Mouse (Mus musculus): ENCODE data around the gene Fam83g. TPM values are rescaled to one million over a fixed set of nuclear protein-coding genes. Genes with fewer than 3 reads are reported as not detected.

Gene Fam83g
- polyA plus RNA-seq, 1 experiment from 2014 or later: 0.13 TPM

- Histone ChIP-seq H3K4me1 (replicated peaks) (peaks cover 12% of the 10 kb centered on the region), H3K9me3 (no peaks in the 10 kb centered on the region), H3K4me3 (no peak overlapping the region), H3K27ac (no peak overlapping the region), H3K27me3 (peaks cover 58% of the 10 kb centered on the region), H3K9ac (no peak overlapping the region), H3K36me3 (no peaks in the 10 kb centered on the region), H3K4me2 (no peak overlapping the region)
- 51% methylated on average over 2 of the region's 2 CpGs for WGBS
- ATAC-seq (ENCODE audit: low FRiP score): no peak
These were observed 2.2 kb downstream of the Fam83g start for GRCm38 (mm10) chr11:61686141-61686540.

DNA sequence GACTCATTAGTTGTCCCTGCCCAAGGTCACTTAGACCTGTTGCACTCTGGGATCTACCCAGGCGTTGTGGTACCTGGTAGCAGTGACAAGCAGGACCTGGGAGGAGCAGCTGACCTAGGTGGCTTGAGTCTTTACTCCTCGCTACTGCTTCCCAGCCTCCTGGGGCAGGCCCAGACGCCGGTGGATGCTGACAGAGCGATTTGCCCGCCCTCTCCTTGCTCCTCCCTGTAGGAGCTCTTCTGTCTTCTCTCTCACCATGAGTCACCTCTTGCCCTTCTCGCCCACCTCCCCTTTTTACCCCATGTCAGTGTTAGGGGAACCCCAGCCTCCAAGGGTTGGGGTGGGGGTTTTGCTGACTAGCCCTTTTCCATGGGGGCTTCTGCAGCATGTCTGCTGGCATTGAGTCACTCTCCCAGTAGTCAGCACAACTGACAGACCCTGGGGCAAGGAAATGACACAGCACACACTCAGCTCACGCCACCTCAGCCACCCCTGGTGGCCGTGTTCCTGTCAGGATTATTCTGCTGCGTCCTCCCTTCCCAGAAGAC is 3.1 kb downstream of the Fam83g start:
- H3K4me2 ChIP-seq: no peak overlapping the region
- H3K4me1 ChIP-seq (replicated peaks): peaks cover 12% of the 10 kb centered on the region
- peaks cover 56% of the 10 kb centered on the region for H3K27me3 ChIP-seq
- no peaks in the 10 kb centered on the region for H3K9me3 ChIP-seq
- no peak overlapping the region for H3K27ac ChIP-seq
- 39% methylated on average over 10 of the region's 10 CpGs for WGBS
- no peaks in the 10 kb centered on the region for H3K36me3 ChIP-seq
- ATAC-seq (ENCODE audit: low FRiP score): no peak
- H3K4me3 ChIP-seq: no peak overlapping the region
- no peak overlapping the region for H3K9ac ChIP-seq

DNA sequence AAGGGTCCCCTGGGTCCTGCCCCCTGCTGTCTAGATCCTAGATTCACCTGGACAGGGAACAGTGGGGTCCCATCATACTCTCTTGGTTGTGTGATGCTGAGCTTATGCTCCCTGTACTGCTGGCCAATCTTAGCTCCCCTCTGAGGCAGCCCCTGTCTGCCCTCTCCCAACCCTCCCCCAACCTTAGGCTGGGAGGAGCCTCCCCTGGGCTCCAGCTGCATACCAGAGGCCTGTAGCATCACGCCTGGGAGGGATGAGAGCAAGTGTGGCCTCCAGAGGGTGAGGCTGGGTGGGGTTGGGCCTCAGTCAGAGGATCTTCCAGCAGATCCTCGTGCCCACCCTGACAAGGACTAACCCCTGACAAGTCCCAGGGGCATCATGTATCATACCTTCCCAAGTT is 3.7 kb downstream of the Fam83g start:
- ATAC-seq (ENCODE audit: low FRiP score): no peak
- H3K4me2 ChIP-seq: no peak overlapping the region
- 54% methylated on average over 2 of the region's 2 CpGs for WGBS
- H3K27me3 ChIP-seq: peaks cover 52% of the 10 kb centered on the region
- peaks cover 12% of the 10 kb centered on the region for H3K4me1 ChIP-seq (replicated peaks)
- no peak overlapping the region for H3K9ac ChIP-seq
- no peaks in the 10 kb centered on the region for H3K36me3 ChIP-seq
- H3K9me3 ChIP-seq: no peaks in the 10 kb centered on the region
- H3K27ac ChIP-seq: no peak overlapping the region
- H3K4me3 ChIP-seq: no peak overlapping the region

- no peak for ATAC-seq (ENCODE audit: low FRiP score)
- Histone ChIP-seq H3K27ac (no peak overlapping the region), H3K27me3 (0 out of 2 replicates have a peak, but pooled peaks cover 8% of the 10 kb centered on the region), H3K9me3 (no peaks in the 10 kb centered on the region), H3K36me3 (no peaks in the 10 kb centered on the region), H3K4me3 (no peak overlapping the region), H3K9ac (no peak overlapping the region), H3K4me1 (replicated peaks) (no peaks in the 10 kb centered on the region), H3K4me2 (no peak overlapping the region)
- 93% methylated on average over 5 of the region's 5 CpGs for WGBS
These were observed 9.1 kb downstream of the Fam83g start for GRCm38 (mm10) chr11:61692996-61693395.

DNA sequence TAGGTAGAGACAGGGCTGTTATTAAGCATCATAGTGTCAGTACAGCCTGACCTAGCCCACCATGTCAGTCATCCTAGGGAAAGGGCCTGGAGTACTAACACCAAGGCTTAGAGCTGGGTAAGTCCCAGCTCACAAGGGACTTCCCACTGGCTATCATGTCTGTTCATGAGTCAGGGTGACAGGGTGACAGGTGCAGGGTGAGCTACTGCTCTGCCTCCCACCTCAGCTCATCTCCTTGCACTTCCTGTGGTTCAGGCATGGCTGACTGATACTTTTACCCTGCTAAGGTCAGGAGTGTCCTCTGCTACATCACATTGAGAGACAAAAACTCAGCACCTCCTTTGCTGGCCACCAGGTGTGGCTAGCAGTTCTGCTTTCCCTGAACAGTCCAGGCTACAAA is 15.0 kb downstream of the Fam83g start:
- ATAC-seq (ENCODE audit: low FRiP score): no peak
- no peak overlapping the region for H3K4me3 ChIP-seq

GRCm38 (mm10) chr11:61699460-61699859 is 15.6 kb downstream of the Fam83g start:
- Histone ChIP-seq H3K4me3 (no peak overlapping the region), H3K27ac (no peak overlapping the region), H3K27me3 (peaks cover 10% of the 10 kb centered on the region; the same call in 1 of the 2 replicates), H3K9ac (no peak overlapping the region), H3K9me3 (no peaks in the 10 kb centered on the region), H3K4me2 (no peak overlapping the region), H3K4me1 (replicated peaks) (peaks cover 16% of the 10 kb centered on the region), H3K36me3 (no peaks in the 10 kb centered on the region)
- ATAC-seq (ENCODE audit: low FRiP score): no peak
- 86% methylated on average over 5 of the region's 5 CpGs for WGBS

More for the DNA sequence above, 15.0 kb downstream of the Fam83g start:
- H3K36me3 ChIP-seq: no peaks in the 10 kb centered on the region
- H3K27me3 ChIP-seq: peaks cover 12% of the 10 kb centered on the region; the same call in 1 of the 2 replicates
- peaks cover 16% of the 10 kb centered on the region for H3K4me1 ChIP-seq (replicated peaks)
- no peak overlapping the region for H3K9ac ChIP-seq
- no peaks in the 10 kb centered on the region for H3K9me3 ChIP-seq
- H3K4me2 ChIP-seq: no peak overlapping the region
- H3K27ac ChIP-seq: no peak overlapping the region

GRCm38 (mm10) chr11:61699933-61700332 is 16.0 kb downstream of the Fam83g start:
- no peak overlapping the region for H3K9ac ChIP-seq
- H3K4me3 ChIP-seq: no peak overlapping the region
- H3K36me3 ChIP-seq: no peaks in the 10 kb centered on the region
- peaks cover 10% of the 10 kb centered on the region; the same call in 1 of the 2 replicates for H3K27me3 ChIP-seq
- ATAC-seq (ENCODE audit: low FRiP score): no peak
- H3K9me3 ChIP-seq: no peaks in the 10 kb centered on the region
- H3K4me1 ChIP-seq (replicated peaks): peaks cover 16% of the 10 kb centered on the region
- no peak overlapping the region for H3K27ac ChIP-seq
- 66% methylated on average over 4 of the region's 4 CpGs for WGBS
- no peak overlapping the region for H3K4me2 ChIP-seq

DNA sequence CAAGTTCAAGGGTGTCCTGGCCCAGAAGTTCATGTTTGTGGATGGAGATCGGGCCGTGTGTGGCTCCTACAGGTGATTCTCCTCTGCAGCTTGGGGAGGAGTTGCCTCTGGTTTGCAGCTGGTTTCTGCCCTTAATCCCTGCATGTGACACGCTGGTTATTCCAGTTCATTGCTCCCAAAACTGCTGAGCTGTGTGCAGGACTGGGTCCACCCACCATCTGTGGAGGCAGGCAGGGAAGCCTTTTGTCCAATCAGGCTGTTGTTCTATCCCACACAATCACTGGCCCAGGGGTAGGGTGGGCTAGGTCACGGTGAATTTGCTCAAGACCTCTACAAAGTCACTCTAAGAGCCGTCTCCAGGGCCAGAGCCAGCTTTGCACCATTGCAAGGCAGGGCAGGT is 17.8 kb downstream of the Fam83g start:
- Histone ChIP-seq H3K9me3 (no peaks in the 10 kb centered on the region), H3K4me3 (no peak overlapping the region), H3K4me2 (no peak overlapping the region), H3K9ac (no peak overlapping the region), H3K27me3 (peaks cover 10% of the 10 kb centered on the region; the same call in 1 of the 2 replicates), H3K4me1 (replicated peaks) (peaks cover 16% of the 10 kb centered on the region), H3K27ac (no peak overlapping the region), H3K36me3 (no peaks in the 10 kb centered on the region)
- no peak for ATAC-seq (ENCODE audit: low FRiP score)
- WGBS: 38% methylated on average over 5 of the region's 5 CpGs

GRCm38 (mm10) chr11:61702494-61702893 is 18.6 kb downstream of the Fam83g start:
- no peaks in the 10 kb centered on the region for H3K9me3 ChIP-seq
- peaks cover 10% of the 10 kb centered on the region; the same call in 1 of the 2 replicates for H3K27me3 ChIP-seq
- H3K36me3 ChIP-seq: no peaks in the 10 kb centered on the region
- WGBS: 97% methylated on average over 5 of the region's 5 CpGs
- H3K4me3 ChIP-seq: no peak overlapping the region
- H3K4me2 ChIP-seq: no peak overlapping the region
- H3K9ac ChIP-seq: no peak overlapping the region
- no peak overlapping the region for H3K27ac ChIP-seq
- no peak for ATAC-seq (ENCODE audit: low FRiP score)
- H3K4me1 ChIP-seq (replicated peaks): peaks cover 16% of the 10 kb centered on the region

GRCm38 (mm10) chr11:61705581-61705980 is 21.7 kb downstream of the Fam83g start:
- Histone ChIP-seq H3K9ac (no peak overlapping the region), H3K9me3 (no peaks in the 10 kb centered on the region), H3K4me2 (no peak overlapping the region), H3K27ac (no peak overlapping the region), H3K27me3 (peaks cover 10% of the 10 kb centered on the region; the same call in 1 of the 2 replicates), H3K4me3 (no peak overlapping the region), H3K4me1 (replicated peaks) (peaks cover 6% of the 10 kb centered on the region; the same call in 1 of the 2 replicates), H3K36me3 (no peaks in the 10 kb centered on the region)
- WGBS: 95% methylated on average over 2 of the region's 2 CpGs
- ATAC-seq (ENCODE audit: low FRiP score): no peak

- no peak overlapping the region for H3K4me2 ChIP-seq
- no peaks in the 10 kb centered on the region for H3K9me3 ChIP-seq
- H3K4me3 ChIP-seq: no peak overlapping the region
- WGBS: 72% methylated on average over 4 of the region's 4 CpGs
- ATAC-seq (ENCODE audit: low FRiP score): no peak
- H3K27me3 ChIP-seq: peaks cover 5% of the 10 kb centered on the region; the same call in 1 of the 2 replicates
- no peak overlapping the region for H3K9ac ChIP-seq
- 0 out of 2 replicates have a peak, but pooled peaks cover 4% of the 10 kb centered on the region for H3K4me1 ChIP-seq (replicated peaks)
- no peaks in the 10 kb centered on the region for H3K36me3 ChIP-seq
- H3K27ac ChIP-seq: no peak overlapping the region
These were observed 22.3 kb downstream of the Fam83g start for GRCm38 (mm10) chr11:61706232-61706631.

DNA sequence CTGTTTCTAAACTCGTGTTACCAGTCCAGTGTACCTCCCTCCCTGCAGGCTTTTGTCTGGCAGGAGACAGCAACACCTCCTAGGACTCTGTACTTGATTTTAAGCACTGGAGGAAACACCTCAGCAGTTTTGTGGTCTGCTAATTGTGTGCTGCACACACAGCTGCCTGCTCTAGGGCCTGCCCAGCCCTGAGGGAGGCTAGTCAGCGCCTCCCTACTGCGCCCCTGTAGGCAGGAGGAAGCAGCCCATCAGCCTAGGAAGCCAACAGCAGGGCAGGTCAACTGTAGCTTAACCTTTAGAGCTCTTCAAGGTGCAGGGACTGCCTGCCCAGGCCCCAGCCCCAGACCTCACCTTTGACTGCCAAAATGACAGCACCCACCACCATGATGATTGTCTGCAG is 25.0 kb downstream of the Fam83g start:
- WGBS: 72% methylated on average over 3 of the region's 3 CpGs
- Histone ChIP-seq H3K4me2 (no peak overlapping the region), H3K27ac (no peak overlapping the region), H3K9me3 (no peaks in the 10 kb centered on the region), H3K4me1 (replicated peaks) (no peaks in the 10 kb centered on the region), H3K27me3 (peaks cover 3% of the 10 kb centered on the region; the same call in 1 of the 2 replicates), H3K4me3 (no peak overlapping the region), H3K36me3 (no peaks in the 10 kb centered on the region), H3K9ac (no peak overlapping the region)
- no peak for ATAC-seq (ENCODE audit: low FRiP score)

- peak overlapping the region; percentile 51; the same call in 1 of the 2 replicates for H3K9ac ChIP-seq
- no peak overlapping the region for H3K4me2 ChIP-seq
- no peaks in the 10 kb centered on the region for H3K36me3 ChIP-seq
- H3K4me3 ChIP-seq: no peak overlapping the region
- H3K9me3 ChIP-seq: no peaks in the 10 kb centered on the region
- 0 out of 2 replicates have a peak, but pooled peaks cover 3% of the 10 kb centered on the region for H3K4me1 ChIP-seq (replicated peaks)
- no peak overlapping the region for H3K27ac ChIP-seq
- H3K27me3 ChIP-seq: peaks cover 5% of the 10 kb centered on the region; the same call in 1 of the 2 replicates
- WGBS: 56% methylated on average over 15 of the region's 15 CpGs
- ATAC-seq (ENCODE audit: low FRiP score): no peak
These were observed 29.4 kb downstream of the Fam83g start for GRCm38 (mm10) chr11:61713157-61713855.

All from hindbrain, embryonic 13.5 days (tissue).